Mouse (Mus musculus): ENCODE measurements around the gene P3h4. TPM values are rescaled to one million over a fixed set of nuclear protein-coding genes. Genes with fewer than 3 reads are reported as not detected.
A peak's percentile ranks its signal among the peaks of the same experiment; 100 is the strongest.

P3h4 gene
- polyA plus RNA-seq, 1 experiment: 185 TPM

DNA sequence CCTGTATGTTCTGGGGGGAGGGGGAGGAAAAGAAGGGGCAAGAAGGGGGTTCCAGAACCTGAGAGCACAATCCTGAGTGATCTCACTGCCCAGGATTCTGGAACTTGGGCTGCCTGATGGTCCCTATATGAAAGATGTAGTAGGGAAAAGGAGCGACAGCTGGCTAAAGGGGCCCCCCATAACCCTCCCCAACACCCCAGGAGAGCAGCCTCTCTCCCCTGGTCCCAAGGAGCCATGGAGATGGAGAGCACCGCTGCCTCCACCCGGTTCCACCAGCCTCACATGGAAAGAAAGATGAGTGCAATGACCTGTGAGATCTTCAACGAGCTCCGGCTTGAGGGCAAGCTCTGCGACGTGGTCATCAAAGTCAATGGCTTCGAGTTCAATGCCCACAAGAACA, 27.2 kb upstream of the P3h4 start, which contains the start of the genes Nt5c3b and Klhl10:
TSS of gene Nt5c3b (minus strand) at position 12 of the 400 bp plus-strand sequence.
TSS of gene Klhl10 (plus strand) at position 121 of the 400 bp plus-strand sequence.
- no peaks in the 10 kb centered on the region for H3K79me3 ChIP-seq (ENCODE audit: low read depth)
- TF ChIP-seq MAX (IDR thresholded peaks at IDR 0.05) (no peak), USF1 (IDR thresholded peaks at IDR 0.05; ENCODE audit: low read depth) (no peak), CTCF (IDR thresholded peaks at IDR 0.05; ENCODE audit: control insufficient read depth, insufficient read depth, insufficient read length) (no peak), MYOD1 (IDR thresholded peaks at IDR 0.05; ENCODE audit: control insufficient read depth, insufficient read length, low read depth) (no peak), MYOG (IDR thresholded peaks at IDR 0.05; ENCODE audit: control insufficient read depth, extremely low read depth, insufficient read length) (no peak), CEBPB (IDR thresholded peaks at IDR 0.05; ENCODE audit: low read depth) (no peak), FOSL1 (IDR thresholded peaks at IDR 0.05; ENCODE audit: insufficient read depth, low read length, poor library complexity, severe bottlenecking) (no peak)
- H3ac ChIP-seq (ENCODE audit: control insufficient read depth, insufficient read length, low read depth): peak within 1 kb of the TSS; percentile 62
- peaks cover 12% of the 10 kb centered on the region for H3K36me3 ChIP-seq (ENCODE audit: control insufficient read depth, insufficient read depth)
- peaks cover 29% of the 10 kb centered on the region for H3K79me2 ChIP-seq (ENCODE audit: control insufficient read depth, insufficient read depth)
- peak within 1 kb of the TSS; percentile 60 for H3K4me3 ChIP-seq (ENCODE audit: insufficient read depth, poor library complexity, severe bottlenecking)
- no peaks in the 10 kb centered on the region for H3K27me3 ChIP-seq (ENCODE audit: control insufficient read depth, insufficient read depth, insufficient read length)

DNA sequence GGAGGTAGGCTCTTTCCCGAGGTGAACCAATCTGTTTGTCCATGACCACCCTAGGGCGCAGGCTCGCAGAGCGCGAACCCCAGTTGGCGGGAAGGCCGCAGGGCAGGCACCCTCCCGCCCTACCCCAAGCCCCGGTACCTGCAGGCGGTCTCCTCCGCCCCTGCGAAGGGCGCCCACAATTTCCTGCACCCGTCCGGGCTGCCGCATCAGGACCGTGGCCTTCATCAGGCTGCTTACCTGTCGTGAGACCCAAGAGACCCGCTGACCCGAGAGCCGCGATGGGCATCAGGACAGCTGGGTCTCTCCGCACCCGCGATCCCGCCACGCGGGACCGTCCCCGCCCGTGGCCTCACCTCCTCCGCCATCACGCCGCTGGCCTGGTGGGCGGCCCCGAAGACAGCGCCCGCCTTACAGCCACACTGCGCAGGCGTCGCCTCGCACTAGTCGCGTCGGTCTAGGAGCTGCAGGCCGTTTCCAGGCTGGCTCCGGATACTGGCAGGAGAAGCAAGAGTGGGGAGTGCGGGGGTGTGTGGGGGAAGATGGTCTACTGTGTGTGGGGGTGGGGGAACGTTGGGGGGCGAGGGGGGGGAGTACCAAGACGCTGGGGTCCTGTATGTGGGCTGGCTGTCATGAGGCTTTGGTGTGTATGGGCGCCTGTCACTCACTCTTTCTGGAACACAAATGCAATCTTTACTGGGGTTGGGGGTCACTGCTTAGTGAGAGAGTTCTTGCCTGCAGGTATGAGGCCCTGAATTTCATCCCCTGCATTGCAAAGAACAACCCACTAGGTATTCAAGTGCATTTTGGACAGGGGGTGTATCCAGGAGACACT, 26.3 kb upstream of the P3h4 start:
- H3K79me3 ChIP-seq (ENCODE audit: low read depth): no peaks in the 10 kb centered on the region
- peaks cover 19% of the 10 kb centered on the region for H3K36me3 ChIP-seq (ENCODE audit: control insufficient read depth, insufficient read depth)
- peak overlapping the region; percentile 60 for H3K4me3 ChIP-seq (ENCODE audit: insufficient read depth, poor library complexity, severe bottlenecking)
- TF ChIP-seq CEBPB (IDR thresholded peaks at IDR 0.05; ENCODE audit: low read depth): no peak
- no peak for TF ChIP-seq USF1 (IDR thresholded peaks at IDR 0.05; ENCODE audit: low read depth)
- TF ChIP-seq MAX (IDR thresholded peaks at IDR 0.05): peak; percentile 65
- peak overlapping the region; percentile 62 for H3ac ChIP-seq (ENCODE audit: control insufficient read depth, insufficient read length, low read depth)
- no peaks in the 10 kb centered on the region for H3K27me3 ChIP-seq (ENCODE audit: control insufficient read depth, insufficient read depth, insufficient read length)
- H3K79me2 ChIP-seq (ENCODE audit: control insufficient read depth, insufficient read depth): peaks cover 29% of the 10 kb centered on the region

DNA sequence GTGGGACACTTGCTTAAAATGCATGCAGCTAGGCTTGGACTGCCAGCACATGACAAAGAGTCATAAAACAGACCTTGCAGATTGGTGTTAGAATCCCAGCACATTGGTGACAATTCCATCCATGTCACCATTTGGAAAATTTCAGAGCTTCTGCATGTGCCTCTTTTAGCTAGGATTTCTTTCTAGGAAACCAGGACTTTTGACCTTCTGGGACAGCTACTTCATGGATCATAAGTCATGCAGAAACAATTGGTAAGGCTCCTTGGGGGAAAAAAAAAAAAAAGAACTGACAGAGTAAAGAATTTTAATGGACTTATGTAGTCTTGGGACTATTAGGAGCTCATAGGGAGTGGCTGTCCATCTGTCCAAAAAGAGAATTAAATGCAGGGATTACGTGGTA, 23.3 kb upstream of the P3h4 start:
- Histone ChIP-seq H3ac (ENCODE audit: control insufficient read depth, insufficient read length, low read depth) (no peak overlapping the region), H3K79me2 (ENCODE audit: control insufficient read depth, insufficient read depth) (peaks cover 29% of the 10 kb centered on the region), H3K4me3 (ENCODE audit: insufficient read depth, poor library complexity, severe bottlenecking) (no peak overlapping the region), H3K79me3 (ENCODE audit: low read depth) (no peaks in the 10 kb centered on the region), H3K36me3 (ENCODE audit: control insufficient read depth, insufficient read depth) (peaks cover 37% of the 10 kb centered on the region), H3K27me3 (ENCODE audit: control insufficient read depth, insufficient read depth, insufficient read length) (no peaks in the 10 kb centered on the region)
- TF ChIP-seq MAX (IDR thresholded peaks at IDR 0.05) (no peak), CEBPB (IDR thresholded peaks at IDR 0.05; ENCODE audit: low read depth) (no peak), USF1 (IDR thresholded peaks at IDR 0.05; ENCODE audit: low read depth) (no peak), FOSL1 (IDR thresholded peaks at IDR 0.05; ENCODE audit: insufficient read depth, low read length, poor library complexity, severe bottlenecking) (no peak), CTCF (IDR thresholded peaks at IDR 0.05; ENCODE audit: control insufficient read depth, insufficient read depth, insufficient read length) (no peak), MYOD1 (IDR thresholded peaks at IDR 0.05; ENCODE audit: control insufficient read depth, insufficient read length, low read depth) (no peak), MYOG (IDR thresholded peaks at IDR 0.05; ENCODE audit: control insufficient read depth, extremely low read depth, insufficient read length) (no peak)

DNA sequence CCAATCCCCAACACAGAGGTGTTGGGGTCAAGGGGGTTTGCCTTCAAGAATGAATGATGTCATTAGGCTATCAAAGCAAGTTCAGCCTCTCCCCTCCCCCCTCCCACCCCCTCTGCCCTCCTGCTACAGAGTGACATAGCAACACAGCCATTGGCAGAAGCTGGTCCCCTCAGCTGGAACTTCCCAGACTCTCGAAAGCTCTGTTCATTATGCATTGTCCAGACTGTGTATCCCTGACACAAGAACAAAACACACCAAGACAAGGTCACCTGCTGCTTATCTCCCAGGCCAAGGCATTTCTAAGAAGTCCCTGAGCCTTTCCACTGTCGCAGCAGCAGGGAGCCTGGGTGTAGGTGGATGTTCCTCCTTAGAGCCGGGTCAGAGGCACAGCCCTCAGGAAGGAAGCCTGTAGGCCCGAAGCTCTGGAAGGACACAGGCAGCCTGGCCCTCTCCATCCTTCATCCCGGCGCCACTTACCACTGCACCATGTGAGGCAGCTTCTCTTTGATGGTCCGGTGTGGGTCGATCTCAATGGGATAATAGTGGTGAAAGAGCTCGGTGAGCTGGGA, 21.1 kb upstream of the P3h4 start:
- Histone ChIP-seq H3K79me3 (ENCODE audit: low read depth) (no peaks in the 10 kb centered on the region), H3K36me3 (ENCODE audit: control insufficient read depth, insufficient read depth) (peaks cover 46% of the 10 kb centered on the region)
- no peak for TF ChIP-seq MYOG (IDR thresholded peaks at IDR 0.05; ENCODE audit: control insufficient read depth, extremely low read depth, insufficient read length)
- no peak for TF ChIP-seq MAX (IDR thresholded peaks at IDR 0.05)
- TF ChIP-seq CTCF (IDR thresholded peaks at IDR 0.05; ENCODE audit: control insufficient read depth, insufficient read depth, insufficient read length): no peak
- TF ChIP-seq MYOD1 (IDR thresholded peaks at IDR 0.05; ENCODE audit: control insufficient read depth, insufficient read length, low read depth): no peak
- no peak for TF ChIP-seq USF1 (IDR thresholded peaks at IDR 0.05; ENCODE audit: low read depth)
- TF ChIP-seq FOSL1 (IDR thresholded peaks at IDR 0.05; ENCODE audit: insufficient read depth, low read length, poor library complexity, severe bottlenecking): no peak
- no peak for TF ChIP-seq CEBPB (IDR thresholded peaks at IDR 0.05; ENCODE audit: low read depth)

GRCm38 (mm10) chr11:100432002-100432401, 17.4 kb upstream of the P3h4 start:
- Histone ChIP-seq H3ac (ENCODE audit: control insufficient read depth, insufficient read length, low read depth) (no peak overlapping the region), H3K4me3 (ENCODE audit: insufficient read depth, poor library complexity, severe bottlenecking) (no peak overlapping the region), H3K36me3 (ENCODE audit: control insufficient read depth, insufficient read depth) (peaks cover 40% of the 10 kb centered on the region), H3K79me2 (ENCODE audit: control insufficient read depth, insufficient read depth) (no peaks in the 10 kb centered on the region), H3K27me3 (ENCODE audit: control insufficient read depth, insufficient read depth, insufficient read length) (no peaks in the 10 kb centered on the region), H3K79me3 (ENCODE audit: low read depth) (no peaks in the 10 kb centered on the region)
- TF ChIP-seq MYOG (IDR thresholded peaks at IDR 0.05; ENCODE audit: control insufficient read depth, extremely low read depth, insufficient read length) (no peak), FOSL1 (IDR thresholded peaks at IDR 0.05; ENCODE audit: insufficient read depth, low read length, poor library complexity, severe bottlenecking) (no peak), USF1 (IDR thresholded peaks at IDR 0.05; ENCODE audit: low read depth) (no peak), MYOD1 (IDR thresholded peaks at IDR 0.05; ENCODE audit: control insufficient read depth, insufficient read length, low read depth) (no peak), MAX (IDR thresholded peaks at IDR 0.05) (no peak), CTCF (IDR thresholded peaks at IDR 0.05; ENCODE audit: control insufficient read depth, insufficient read depth, insufficient read length) (no peak), CEBPB (IDR thresholded peaks at IDR 0.05; ENCODE audit: low read depth) (no peak)

More for the DNA sequence above, 21.1 kb upstream of the P3h4 start:
- Histone ChIP-seq H3K79me2 (ENCODE audit: control insufficient read depth, insufficient read depth) (peaks cover 29% of the 10 kb centered on the region), H3K27me3 (ENCODE audit: control insufficient read depth, insufficient read depth, insufficient read length) (no peaks in the 10 kb centered on the region), H3ac (ENCODE audit: control insufficient read depth, insufficient read length, low read depth) (no peak overlapping the region), H3K4me3 (ENCODE audit: insufficient read depth, poor library complexity, severe bottlenecking) (no peak overlapping the region)

Data from C2C12 (cell line).